Mouse (Mus musculus) gastrocnemius, postnatal 10 days (tissue): ENCODE results near the gene Phkb. TPM values are rescaled to one million over a fixed set of nuclear protein-coding genes. Genes with fewer than 3 reads are reported as not detected.

ENCODE experiments used
- DNase-seq: peaks from one replicate; pipeline ENCODE4 v3.0.0; 2021; ENCODE audit warnings: mixed read lengths
- total RNA-seq, 2 experiments: library from RNA; stranded (reverse); gene quantifications; 2 replicates each; pipeline ENCODE4 v1.2.3; 2021

The Phkb gene
- total RNA-seq, 2 experiments from 2014 or later: 107 to 119 TPM

DNA sequence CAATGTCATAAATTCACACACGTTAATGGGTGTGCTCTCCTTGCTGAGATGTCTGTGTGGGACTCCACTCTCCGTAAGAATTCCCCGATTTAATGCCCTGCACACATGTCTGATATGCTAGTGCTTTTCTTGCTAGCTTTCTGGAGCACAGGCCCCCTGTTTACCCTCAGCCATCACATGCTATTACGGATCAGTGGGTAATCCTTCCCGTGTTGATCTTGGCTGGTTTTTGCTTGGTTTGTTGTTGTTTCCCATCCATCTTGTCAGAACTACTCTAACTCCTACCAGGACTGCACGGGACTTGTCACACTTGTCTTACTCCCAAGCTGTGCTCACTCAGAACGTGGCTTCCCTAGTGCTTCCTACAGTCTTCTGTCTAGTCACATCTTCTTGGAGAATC is 96.6 kb downstream of the Phkb start:
- DNase-seq: no peak

DNA sequence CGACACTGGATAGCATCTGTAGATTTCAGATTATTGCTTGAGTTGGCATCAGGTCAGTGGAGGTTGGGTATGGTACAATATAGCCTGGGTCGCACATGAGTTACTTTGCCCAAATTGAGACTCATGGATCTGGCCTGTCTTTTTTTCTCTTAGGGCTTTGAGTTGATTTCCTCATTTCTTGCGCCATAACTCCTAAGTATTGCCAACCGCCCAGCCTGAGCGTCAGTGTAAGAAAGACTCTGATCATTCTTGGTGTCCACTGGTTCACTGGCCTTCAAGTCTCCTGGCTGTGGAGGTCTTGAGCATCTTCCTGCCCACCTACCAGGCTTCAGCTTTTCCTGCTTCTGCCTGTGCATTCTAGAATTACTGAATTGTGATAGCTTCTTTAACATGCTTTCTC is 104.1 kb downstream of the Phkb start:
- no peak for DNase-seq

DNA sequence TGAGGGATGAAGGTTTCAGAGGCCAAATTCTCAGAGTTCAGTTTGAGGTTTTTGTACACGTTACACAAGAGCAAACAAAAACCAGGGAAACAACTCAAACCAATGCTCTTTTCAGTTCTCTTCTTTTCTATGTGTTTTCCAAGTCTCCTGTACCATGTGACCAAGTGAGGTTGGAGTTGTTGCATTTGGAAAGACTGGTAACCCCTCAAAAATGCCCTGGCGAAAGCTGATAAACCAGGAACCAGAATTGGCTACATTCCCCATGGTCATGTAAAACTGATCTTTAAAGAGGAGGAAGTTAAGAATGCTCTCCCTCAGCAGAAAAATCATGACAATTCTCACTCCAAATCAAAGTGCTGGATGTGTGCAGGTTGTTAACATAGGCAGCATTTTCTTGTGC is 117.6 kb downstream of the Phkb start:
- no peak for DNase-seq

DNA sequence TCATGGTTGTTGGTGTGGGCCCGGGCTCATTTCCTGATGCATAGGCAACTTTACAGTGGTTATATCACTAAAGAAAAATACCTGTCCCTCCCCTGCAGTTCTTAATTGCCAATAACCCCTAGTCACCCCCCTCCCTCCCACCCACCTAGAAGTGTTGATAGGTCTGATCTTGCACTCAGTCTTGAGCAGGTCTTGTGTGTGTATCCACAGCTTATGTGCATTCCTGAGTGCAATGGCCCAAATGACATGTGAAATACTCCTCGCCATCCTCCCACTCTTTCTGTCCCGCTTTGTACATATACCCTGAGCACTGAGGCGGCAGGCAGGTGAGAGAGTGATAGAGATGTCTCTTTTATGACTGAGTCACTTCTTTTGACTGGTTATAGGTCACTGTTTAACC is 119.1 kb downstream of the Phkb start:
- DNase-seq: no peak

DNA sequence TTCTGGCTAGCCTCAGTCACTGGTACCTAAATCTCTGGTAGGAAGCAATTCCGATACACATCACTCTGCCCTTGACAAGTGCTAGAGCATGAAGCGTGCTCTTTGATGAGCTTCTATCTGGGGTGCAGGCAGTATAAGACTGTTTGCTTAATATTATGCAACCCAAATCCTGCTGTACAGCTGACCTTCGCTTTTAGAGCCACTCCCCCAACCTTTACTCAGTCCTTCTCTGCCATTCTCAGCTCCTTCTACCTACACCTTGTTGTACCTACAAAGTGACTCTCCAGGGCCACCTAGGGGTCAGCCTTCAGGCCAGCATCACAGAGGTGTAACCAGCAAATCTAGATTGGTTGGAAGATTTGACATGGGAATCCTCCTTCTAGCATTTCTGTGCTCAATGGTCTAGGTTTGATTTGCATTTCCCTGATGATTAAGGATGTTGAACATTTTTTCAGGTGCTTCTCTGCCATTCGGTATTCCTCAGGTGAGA is 136.9 kb downstream of the Phkb start:
- DNase-seq: no peak

DNA sequence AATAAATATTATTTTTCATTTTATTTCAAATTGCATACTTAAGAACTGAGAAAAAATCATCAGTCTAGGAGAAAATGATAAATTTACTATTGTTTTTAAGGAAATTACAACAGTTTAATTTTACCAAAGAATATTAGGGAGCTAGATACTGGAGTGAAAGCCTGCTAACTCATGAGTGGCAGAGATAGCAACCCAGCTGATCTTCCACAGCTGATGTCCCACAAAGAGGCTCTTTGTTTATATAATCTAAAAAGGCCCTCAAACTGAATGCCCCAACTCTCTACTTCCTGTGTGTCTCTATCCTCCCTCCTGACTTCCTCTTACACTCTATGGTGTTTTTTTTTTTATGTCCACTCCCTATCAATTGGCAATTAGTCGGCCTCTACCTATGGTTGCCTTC is 152.2 kb downstream of the Phkb start:
- no peak for DNase-seq

DNA sequence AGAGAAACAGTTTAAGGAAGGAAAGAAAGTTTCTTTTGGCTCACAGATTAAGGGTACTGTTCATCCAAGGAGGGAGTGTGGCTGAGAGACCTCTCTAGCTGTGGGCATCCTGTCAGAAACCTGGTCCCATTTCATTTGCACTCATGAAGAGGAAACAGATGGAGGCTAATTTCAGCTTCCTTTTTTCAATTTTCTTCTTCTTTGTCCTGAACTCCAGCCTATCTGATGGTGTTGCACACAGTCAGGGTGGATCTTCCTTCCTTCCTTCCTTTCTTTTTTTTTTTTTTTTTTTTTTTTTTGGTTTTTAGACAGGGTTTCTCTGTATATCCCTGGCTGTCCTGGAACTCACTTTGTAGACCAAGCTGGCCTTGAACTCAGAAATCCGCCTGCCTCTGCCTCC is 152.9 kb downstream of the Phkb start:
- DNase-seq: no peak

DNA sequence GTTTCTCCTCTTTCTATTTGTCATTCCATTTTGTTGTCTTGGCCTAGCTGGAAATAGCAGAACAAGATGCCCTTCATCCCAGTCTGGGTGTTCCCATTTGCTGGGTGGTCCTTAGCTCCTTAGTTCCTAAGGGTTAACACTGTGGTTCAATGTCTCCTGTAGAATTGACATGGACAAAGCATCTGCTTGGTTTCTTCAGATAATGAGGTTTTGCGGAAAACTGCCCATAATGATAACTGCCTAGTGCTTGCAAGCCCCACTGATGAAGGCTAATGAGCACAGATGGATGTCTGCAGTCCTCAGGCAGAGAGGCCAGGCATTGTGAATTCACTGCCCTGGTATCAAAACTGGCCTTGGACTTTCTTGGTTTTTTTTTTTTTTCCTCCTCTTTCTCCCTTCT is 155.2 kb downstream of the Phkb start:
- no peak for DNase-seq

DNA sequence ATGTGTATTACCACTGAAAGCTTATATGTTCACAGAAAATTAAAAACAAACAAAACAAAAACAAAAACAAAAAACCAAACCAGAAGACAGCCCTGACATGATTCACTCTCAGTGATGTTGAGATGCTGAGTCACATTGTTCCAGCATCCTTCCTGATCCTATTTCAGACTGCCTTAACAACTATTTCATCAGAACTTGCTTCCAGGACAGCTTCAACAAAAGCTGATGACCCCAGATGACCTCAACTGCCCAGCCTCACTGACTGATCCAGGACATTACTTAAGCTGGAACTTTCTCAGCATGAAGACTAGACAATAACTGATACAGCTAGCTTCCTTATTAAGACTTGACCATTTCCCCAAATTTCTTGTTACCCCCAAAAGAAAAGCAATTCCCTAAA is 165.7 kb downstream of the Phkb start:
- DNase-seq: no peak

DNA sequence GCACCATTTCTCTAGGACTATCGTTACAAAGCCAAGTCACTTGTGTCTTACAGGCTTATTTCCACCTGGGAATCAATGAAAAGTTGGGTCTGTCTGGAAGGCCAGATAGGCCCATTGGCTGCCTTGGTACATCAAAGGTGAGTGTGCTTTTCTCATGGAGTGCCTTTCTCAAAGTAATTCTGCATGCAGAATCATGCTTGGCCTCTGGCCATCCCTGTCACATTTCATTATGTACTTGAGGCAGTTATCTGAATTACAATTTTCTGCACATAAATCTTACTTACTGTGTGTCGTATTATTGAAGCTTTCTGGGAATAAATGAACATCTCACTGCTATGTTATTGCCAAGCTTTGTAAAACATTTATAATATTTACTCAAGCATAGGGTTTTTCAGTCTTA is 176.0 kb downstream of the Phkb start:
- DNase-seq: no peak

DNA sequence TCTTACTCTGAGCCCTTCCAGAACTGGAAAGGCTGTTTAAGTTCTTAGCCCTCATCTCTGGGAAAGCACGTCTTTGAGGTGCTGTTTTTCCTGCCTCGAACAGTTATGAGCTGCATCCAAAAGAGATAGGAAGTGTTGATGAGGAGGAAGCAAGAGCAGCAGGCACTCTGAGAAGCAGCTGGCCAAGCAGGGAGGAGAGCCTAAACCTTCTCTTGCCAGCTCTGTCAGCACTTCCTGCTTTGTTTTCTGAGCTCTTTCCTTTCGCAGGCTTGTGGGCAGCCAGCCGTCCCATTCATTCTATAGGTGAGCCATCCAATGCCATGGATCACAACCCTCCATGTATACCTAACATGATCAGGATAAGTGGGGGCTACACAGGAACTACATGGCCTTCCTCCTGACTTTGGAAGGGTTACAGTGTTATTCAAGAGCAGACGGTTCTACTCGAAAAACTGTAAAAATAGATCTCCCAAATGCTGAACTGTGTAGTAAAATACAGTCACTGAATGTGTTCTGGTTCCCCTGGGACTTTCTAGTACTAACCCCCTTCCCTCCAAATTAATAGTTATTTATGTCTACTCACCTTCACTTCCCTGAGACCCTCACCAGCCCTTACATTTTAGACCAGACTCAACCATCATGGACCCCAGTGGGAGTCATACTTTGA is 188.0 kb downstream of the Phkb start:
- no peak for DNase-seq

DNA sequence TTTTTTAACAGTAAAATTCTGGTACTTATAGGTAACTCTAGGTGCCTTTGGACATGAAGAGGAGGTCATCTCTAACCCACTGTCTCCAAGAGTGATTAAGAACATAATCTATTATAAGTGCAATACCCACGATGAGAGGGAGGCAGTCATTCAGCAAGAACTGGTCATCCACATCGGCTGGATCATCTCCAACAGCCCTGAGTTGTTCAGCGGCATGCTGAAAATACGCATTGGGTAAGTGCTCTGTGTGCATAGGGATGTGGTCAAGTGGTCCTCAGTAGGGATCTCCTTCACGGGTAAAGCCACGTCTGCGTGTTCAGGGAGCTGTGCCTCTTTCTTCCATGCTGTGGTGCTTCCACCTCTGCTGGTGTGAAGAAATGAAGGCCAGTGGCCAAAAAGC is 188.7 kb downstream of the Phkb start:
- DNase-seq: no peak

DNA sequence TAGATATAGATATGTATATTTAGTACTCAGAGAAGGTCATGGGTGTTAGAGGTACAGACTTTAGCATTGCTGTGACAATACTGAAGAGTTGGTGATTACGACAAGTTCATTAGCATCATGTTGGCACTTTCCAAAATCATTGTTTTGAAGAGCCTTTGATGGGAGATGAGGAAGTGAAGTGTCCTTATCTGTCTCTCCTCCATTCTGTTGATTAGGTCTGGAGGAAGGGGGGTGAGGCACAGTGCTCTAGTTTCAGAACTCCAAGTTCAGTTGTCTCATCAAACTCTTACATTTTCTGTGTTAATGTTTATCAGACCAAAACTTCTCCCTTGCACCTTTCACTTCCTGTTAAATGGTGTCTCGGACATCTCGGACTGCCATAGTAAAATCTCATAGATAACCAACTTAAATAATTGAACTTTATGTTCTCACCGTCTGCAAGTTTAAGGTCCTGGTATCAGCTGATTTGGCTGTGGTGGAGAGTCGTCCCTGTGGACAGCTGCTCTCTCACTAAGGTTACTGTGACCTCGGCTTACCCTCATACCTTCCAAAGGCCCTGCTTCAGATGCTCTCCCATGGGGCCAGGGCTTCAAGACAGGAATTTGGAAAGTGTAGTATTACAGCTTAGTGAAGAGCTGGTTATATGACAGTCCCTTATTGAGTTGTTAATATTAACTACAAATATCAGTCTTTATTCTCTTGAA is 194.1 kb downstream of the Phkb start:
- DNase-seq: no peak

DNA sequence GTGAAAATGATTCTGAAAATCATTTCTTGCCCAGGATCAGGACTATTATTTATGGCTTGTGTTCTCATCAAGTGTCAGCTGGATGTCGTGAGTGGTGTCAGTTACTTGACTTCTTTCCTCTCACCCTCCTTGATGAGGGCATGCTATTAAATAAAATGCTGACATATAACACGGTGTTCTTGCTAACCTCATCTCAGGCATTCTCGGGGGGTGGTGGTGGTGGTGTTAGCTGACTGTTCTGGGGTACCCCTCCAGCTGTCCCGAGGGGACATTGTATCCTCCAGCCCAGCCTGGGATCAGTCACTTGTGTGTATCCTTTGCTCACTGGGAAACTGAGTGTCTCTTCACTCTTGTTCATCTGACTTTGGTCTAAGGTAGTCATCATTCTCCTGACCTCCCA is 194.6 kb downstream of the Phkb start:
- no peak for DNase-seq

DNA sequence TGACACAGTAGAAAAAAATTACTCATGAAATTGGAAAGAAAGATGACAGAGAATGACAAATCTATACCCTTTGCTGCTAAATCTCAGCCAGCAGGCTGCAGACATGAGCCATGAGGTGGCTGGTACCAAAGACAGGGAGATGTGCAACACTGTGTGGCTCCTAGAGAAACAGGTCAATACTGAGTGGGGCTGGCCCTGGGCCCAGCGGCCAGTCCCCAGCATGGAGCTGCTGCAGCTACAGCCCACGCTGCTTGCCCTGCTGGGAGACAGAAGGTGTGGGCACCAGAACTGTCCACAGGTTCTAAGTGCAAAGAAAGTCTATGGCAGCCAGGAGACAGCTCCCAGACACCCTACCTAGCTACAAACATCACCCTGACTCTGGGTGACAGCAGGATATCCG is 197.7 kb downstream of the Phkb start:
- DNase-seq: no peak

DNA sequence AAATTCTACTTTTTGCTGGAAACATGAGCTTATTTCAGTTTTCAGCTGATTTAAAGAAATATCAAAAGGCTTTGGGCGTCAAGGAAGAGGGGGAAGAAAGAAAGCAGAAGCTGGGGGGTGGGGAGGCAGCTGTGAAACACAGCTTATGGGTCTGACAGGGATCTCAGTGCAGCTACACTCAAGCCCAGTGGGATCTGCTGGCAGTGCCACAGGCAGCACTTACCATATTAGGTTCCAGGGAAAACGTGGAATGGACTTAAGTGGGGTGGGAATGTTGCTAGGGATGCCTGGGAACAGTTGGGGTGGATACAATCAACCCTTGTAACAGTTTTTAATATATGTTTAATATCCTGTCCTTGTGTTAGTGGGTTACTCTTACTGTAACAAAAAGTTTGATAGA is 201.3 kb downstream of the Phkb start:
- DNase-seq: no peak

DNA sequence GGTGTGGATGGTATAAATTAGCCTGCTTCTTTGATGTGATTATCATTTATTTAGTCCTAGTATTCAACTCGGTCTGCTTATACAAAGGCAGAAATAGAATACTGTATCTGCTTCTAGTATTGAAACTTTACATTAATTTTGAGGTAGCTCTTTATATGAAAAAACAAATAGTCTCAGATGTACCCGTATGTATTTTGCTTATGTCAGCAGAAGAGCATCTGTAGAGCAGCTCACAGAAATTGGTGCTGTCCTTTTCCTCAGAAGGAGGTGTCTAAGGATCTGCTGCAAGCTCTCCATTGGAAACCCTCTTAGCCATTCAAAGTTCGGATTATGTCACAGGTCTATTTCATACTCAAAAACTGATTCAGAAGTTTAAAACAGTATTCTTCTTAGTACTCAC is 210.1 kb downstream of the Phkb start:
- no peak for DNase-seq

DNA sequence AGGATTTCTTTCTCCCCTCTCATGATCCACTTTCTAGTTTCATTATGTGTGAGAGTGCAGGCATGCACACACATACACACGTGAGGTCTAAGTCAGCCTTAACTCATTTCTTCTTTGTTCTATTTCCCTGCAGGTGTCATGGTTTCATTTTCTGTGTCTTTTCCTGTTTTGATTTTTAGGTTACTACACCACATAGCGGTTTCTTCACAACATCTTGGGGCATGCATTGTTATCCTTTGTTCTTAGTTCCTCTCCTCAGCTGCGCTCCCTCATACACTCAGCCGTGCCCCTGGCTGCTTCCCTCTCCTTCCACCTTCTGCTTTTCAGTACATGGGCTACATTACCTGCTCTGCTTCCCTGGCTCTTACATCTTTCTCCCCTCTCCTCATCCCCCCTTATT is 211.2 kb downstream of the Phkb start:
- DNase-seq: no peak

DNA sequence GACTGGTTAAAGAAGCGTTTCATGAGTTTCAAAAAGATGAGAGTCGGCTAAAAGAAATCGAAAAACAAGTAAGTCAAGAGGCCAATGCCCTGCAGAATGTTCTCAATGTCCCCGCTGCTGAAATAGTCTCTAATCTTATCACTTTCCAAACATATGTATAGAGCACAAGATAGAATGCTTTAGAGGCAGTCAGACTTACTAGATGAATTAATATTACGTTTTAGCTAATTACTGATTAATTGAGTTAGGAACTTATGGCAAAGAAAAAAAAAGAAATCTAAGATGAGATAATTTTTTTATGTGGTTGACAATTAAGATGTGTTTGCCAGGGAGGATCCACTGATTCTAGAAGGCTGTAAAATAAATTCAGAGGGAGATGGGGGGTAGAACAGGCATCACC is 217.9 kb downstream of the Phkb start:
- DNase-seq: no peak

DNA sequence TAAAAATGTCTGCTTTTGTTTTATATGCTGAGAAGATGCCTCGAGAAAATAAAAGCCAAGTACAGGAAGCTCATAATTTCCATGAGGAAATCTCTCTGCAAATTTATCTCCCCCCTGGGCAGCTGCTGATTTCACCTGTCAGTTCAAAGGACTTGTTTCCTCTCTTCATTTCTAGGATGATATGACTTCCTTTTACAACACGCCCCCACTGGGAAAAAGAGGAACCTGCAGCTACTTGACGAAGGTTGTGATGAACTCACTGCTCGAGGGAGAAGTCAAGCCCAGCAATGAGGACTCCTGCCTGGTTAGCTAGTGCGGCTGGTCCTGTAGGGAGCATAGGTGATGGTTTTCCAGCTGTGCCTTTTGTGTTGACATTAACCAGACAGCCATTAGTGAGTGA is 218.4 kb downstream of the Phkb start:
- DNase-seq: no peak

DNA sequence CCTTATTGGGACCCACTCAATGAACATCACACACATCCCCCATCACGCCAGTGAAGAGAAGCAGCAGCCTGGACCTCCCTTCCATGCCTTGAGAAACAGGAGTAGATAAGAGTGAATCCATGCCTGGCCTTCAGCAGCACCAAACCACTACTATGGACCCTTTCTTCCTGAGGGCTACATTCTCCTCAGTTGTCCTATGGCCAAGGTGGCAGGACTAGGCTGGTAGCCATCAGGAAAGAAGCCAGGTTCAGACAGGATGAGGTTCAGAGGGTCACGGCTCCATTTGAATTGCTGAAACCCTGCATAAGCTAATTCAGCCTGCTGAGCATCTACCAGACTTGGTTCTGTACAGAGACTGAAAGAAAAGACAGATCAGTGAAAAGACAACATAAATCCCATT is 222.7 kb downstream of the Phkb start:
- no peak for DNase-seq

DNA sequence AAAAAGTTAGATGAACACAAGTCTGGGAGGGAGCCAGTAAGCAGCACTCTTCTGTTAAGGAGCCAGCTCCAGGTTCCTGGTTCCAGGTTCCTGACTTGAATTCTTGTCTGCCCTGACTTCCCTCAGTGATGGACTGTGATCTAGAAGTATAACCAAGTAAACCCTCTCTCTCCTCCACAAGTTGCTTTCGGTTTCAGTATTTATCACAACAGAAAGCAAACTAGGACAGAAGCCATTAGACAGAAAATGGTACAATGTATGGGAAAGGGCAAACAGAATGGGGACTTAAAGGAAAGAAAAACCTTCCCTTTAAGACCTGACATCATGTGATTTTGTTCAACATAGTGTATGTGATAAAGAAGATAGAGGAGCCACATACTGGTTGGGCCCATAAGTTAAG is 238.7 kb downstream of the Phkb start:
- no peak for DNase-seq

DNA sequence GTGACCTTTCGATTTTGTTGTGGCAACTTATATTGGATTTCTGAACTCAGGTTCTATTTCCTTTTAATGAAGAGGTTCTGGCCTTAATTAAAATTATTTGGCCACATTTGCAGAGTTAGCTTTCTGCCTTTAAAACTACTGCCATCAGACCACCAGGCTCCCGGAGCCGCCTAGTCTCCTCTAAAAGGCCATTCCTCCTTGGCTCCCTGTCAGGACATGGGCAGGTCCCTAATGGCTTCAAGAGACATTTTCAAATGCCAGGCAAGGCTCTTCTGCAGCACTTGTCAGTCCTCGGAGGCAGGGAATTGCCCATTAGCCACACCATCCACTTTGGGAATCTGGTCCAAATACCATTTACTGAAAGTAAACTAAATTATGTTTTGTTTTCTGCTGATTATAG is 242.6 kb downstream of the Phkb start:
- DNase-seq: no peak

DNA sequence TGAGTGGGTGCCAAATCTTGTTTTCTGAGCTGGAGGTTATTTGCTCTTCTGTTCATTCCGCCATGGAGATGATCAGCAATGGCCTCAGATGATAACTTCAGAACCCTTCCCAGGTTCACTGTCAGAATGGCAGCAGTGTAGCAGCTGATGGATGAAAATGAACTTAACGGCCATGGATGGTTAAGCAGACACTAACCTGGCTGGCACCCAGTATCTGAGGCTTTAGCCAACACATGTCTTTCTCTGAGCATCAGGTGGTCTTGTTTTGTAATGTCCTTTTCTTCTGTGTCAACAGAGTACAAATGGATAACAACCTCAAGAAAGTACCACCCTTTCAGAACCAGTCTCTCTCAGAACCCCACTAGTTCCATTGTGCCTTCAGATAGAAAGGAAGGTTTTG is 246.0 kb downstream of the Phkb start:
- no peak for DNase-seq
